Mouse (Mus musculus): ENCODE results near the gene Cntnap2. TPM values are rescaled to one million over a fixed set of nuclear protein-coding genes. Genes with fewer than 3 reads are reported as not detected.

The Cntnap2 gene
- polyA plus RNA-seq, 1 experiment from 2014 or later: 54.5 TPM

DNA sequence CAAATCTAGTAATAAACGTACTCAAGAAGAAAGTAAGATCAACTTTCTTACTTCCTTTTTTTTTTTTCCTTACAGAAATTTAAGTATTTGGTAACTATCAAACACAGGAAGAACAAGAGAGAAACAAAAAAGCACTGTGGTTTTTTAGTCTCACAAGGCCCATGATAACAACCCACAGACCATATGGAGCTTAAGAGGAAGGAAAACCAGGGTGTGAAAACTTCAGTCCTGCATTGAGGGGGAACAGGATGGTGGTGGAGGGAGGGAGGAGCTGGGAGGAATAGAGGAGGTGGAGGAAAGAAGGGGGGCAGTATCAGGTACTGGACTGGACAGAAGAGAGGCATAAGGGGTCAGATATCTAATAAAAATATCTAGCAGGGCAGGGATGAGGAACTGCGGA is 212.4 kb downstream of the Cntnap2 start:
- Histone ChIP-seq H3K4me1 (ENCODE audit: control insufficient read depth, insufficient read depth, low read length) (no peaks in the 10 kb centered on the region), H3K4me2 (ENCODE audit: low read length) (no peak overlapping the region), H3K36me3 (ENCODE audit: control insufficient read depth, insufficient read depth, low read length) (no peaks in the 10 kb centered on the region), H3K9ac (replicated peaks; ENCODE audit: low read length) (no peak overlapping the region), H3K9me3 (ENCODE audit: control insufficient read depth, low read length) (no peaks in the 10 kb centered on the region), H3K27me3 (ENCODE audit: control insufficient read depth, insufficient read depth, low read length) (no peaks in the 10 kb centered on the region), H3K4me3 (replicated peaks; ENCODE audit: low read depth, low read length) (no peak overlapping the region), H3K27ac (replicated peaks; ENCODE audit: low read depth, low read length) (no peak overlapping the region)
- DNase-seq (no peak), ATAC-seq (ENCODE audit: low FRiP score, low TSS enrichment) (no peak)
- WGBS: 93% methylated on average over 2 of the region's 2 CpGs

DNA sequence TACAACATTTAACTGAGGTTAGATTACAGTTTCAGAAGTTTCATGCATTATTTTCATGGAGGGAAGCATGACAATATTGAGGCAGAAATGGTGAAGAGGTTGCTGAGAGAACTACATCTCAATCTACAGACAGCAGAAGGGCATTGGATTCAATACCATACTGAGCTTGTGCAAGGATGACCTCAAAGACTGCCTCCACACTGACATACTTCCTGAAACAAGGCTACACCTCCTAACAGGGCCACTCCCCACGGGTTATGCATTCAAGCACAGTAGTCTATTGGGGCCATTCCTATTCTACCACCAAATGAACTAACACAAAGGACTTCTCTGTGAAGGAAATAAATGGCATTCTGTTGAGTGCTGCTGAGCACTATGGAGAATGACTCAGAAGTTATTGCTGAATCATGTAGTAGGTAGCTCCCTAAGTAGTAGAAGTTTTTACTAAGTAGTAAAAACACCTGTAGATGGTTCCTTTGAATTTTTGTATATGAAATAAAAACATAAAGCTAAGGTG is 214.2 kb downstream of the Cntnap2 start:
- no peak overlapping the region for H3K4me2 ChIP-seq (ENCODE audit: low read length)
- H3K27me3 ChIP-seq (ENCODE audit: control insufficient read depth, insufficient read depth, low read length): no peaks in the 10 kb centered on the region
- ATAC-seq (ENCODE audit: low FRiP score, low TSS enrichment): no peak
- 82% methylated on average over 1 of the region's 1 CpGs for WGBS
- H3K9me3 ChIP-seq (ENCODE audit: control insufficient read depth, low read length): no peaks in the 10 kb centered on the region
- H3K36me3 ChIP-seq (ENCODE audit: control insufficient read depth, insufficient read depth, low read length): no peaks in the 10 kb centered on the region
- H3K9ac ChIP-seq (replicated peaks; ENCODE audit: low read length): no peak overlapping the region
- no peak for DNase-seq
- no peak overlapping the region for H3K27ac ChIP-seq (replicated peaks; ENCODE audit: low read depth, low read length)
- H3K4me1 ChIP-seq (ENCODE audit: control insufficient read depth, insufficient read depth, low read length): no peaks in the 10 kb centered on the region
- H3K4me3 ChIP-seq (replicated peaks; ENCODE audit: low read depth, low read length): no peak overlapping the region

GRCm38 (mm10) chr6:45290154-45290553 is 231.0 kb downstream of the Cntnap2 start:
- no peaks in the 10 kb centered on the region for H3K36me3 ChIP-seq (ENCODE audit: control insufficient read depth, insufficient read depth, low read length)
- no peaks in the 10 kb centered on the region for H3K27me3 ChIP-seq (ENCODE audit: control insufficient read depth, insufficient read depth, low read length)
- no peak overlapping the region for H3K4me2 ChIP-seq (ENCODE audit: low read length)
- 0 out of 2 replicates have a peak, but pooled peaks cover 5% of the 10 kb centered on the region for H3K4me1 ChIP-seq (ENCODE audit: control insufficient read depth, insufficient read depth, low read length)
- H3K9ac ChIP-seq (replicated peaks; ENCODE audit: low read length): no peak overlapping the region
- no peaks in the 10 kb centered on the region for H3K9me3 ChIP-seq (ENCODE audit: control insufficient read depth, low read length)
- 91% methylated on average over 1 of the region's 1 CpGs for WGBS
- DNase-seq: no peak
- H3K27ac ChIP-seq (replicated peaks; ENCODE audit: low read depth, low read length): no peak overlapping the region
- ATAC-seq (ENCODE audit: low FRiP score, low TSS enrichment): no peak
- no peak overlapping the region for H3K4me3 ChIP-seq (replicated peaks; ENCODE audit: low read depth, low read length)

DNA sequence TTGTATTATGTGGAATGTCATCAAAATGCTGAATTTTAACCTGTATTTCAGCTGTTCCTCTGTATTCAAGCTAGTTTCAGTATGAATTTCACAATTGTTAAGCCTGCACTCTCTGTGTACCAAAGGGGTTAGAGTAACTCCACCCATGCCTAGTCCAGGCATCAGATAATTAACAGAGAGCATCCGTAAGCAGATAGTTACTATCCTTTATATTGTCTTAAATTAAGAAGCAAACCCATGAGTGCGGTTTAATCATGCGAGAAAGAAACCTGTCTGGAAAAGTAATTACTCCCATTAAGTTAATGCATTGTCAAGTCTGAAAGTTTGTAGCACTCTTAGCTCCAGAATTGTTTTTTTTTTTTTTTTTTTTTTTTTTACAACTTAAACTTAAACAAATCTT is 258.3 kb downstream of the Cntnap2 start:
- no peak overlapping the region for H3K4me3 ChIP-seq (replicated peaks; ENCODE audit: low read depth, low read length)
- H3K9me3 ChIP-seq (ENCODE audit: control insufficient read depth, low read length): no peaks in the 10 kb centered on the region
- H3K36me3 ChIP-seq (ENCODE audit: control insufficient read depth, insufficient read depth, low read length): no peaks in the 10 kb centered on the region
- no peak for DNase-seq
- ATAC-seq (ENCODE audit: low FRiP score, low TSS enrichment): no peak
- H3K9ac ChIP-seq (replicated peaks; ENCODE audit: low read length): no peak overlapping the region
- no peaks in the 10 kb centered on the region for H3K27me3 ChIP-seq (ENCODE audit: control insufficient read depth, insufficient read depth, low read length)
- H3K4me2 ChIP-seq (ENCODE audit: low read length): no peak overlapping the region
- WGBS: 89% methylated on average over 3 of the region's 3 CpGs
- no peak overlapping the region for H3K27ac ChIP-seq (replicated peaks; ENCODE audit: low read depth, low read length)
- no peaks in the 10 kb centered on the region for H3K4me1 ChIP-seq (ENCODE audit: control insufficient read depth, insufficient read depth, low read length)

- no peak overlapping the region for H3K27ac ChIP-seq (replicated peaks; ENCODE audit: low read depth, low read length)
- no peaks in the 10 kb centered on the region for H3K27me3 ChIP-seq (ENCODE audit: control insufficient read depth, insufficient read depth, low read length)
- no peak for ATAC-seq (ENCODE audit: low FRiP score, low TSS enrichment)
Measured at GRCm38 (mm10) chr6:45323505-45323904, 264.3 kb downstream of the Cntnap2 start.

GRCm38 (mm10) chr6:45327952-45328485 is 268.9 kb downstream of the Cntnap2 start:
- H3K27me3 ChIP-seq (ENCODE audit: control insufficient read depth, insufficient read depth, low read length): no peaks in the 10 kb centered on the region
- H3K27ac ChIP-seq (replicated peaks; ENCODE audit: low read depth, low read length): no peak overlapping the region
- H3K36me3 ChIP-seq (ENCODE audit: control insufficient read depth, insufficient read depth, low read length): no peaks in the 10 kb centered on the region
- peak; percentile 42 for DNase-seq
- no peak overlapping the region for H3K4me2 ChIP-seq (ENCODE audit: low read length)
- H3K4me3 ChIP-seq (replicated peaks; ENCODE audit: low read depth, low read length): no peak overlapping the region
- H3K4me1 ChIP-seq (ENCODE audit: control insufficient read depth, insufficient read depth, low read length): no peaks in the 10 kb centered on the region
- no peak for ATAC-seq (ENCODE audit: low FRiP score, low TSS enrichment)
- no peaks in the 10 kb centered on the region for H3K9me3 ChIP-seq (ENCODE audit: control insufficient read depth, low read length)
- 38% methylated on average over 3 of the region's 3 CpGs for WGBS
- H3K9ac ChIP-seq (replicated peaks; ENCODE audit: low read length): no peak overlapping the region

More at GRCm38 (mm10) chr6:45323505-45323904, 264.3 kb downstream of the Cntnap2 start:
- Histone ChIP-seq H3K9me3 (ENCODE audit: control insufficient read depth, low read length) (no peaks in the 10 kb centered on the region), H3K4me1 (ENCODE audit: control insufficient read depth, insufficient read depth, low read length) (no peaks in the 10 kb centered on the region), H3K4me2 (ENCODE audit: low read length) (no peak overlapping the region), H3K36me3 (ENCODE audit: control insufficient read depth, insufficient read depth, low read length) (no peaks in the 10 kb centered on the region), H3K9ac (replicated peaks; ENCODE audit: low read length) (no peak overlapping the region), H3K4me3 (replicated peaks; ENCODE audit: low read depth, low read length) (no peak overlapping the region)
- peak; percentile 68 for DNase-seq
- 12% methylated on average over 2 of the region's 2 CpGs for WGBS

DNA sequence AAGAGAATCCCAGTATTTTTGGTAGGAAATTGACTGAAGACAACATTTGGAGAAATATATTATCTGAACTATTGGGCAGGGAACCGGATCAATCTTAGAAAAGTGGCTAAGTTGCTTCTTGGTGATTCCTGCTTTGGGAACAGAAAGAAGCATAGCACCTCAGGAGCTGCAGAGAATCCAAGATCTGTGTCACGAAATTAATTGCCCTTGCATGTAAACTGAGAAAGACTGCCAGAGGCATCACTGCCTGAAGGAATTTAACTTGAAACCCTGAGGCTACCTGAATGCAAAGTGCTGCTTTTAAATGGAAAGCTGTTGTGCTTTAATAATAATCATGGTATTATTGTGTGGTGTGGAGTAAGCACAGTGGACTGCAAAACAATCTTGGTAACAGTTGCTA is 286.2 kb downstream of the Cntnap2 start:
- no peaks in the 10 kb centered on the region for H3K4me1 ChIP-seq (ENCODE audit: control insufficient read depth, insufficient read depth, low read length)
- no peak overlapping the region for H3K4me2 ChIP-seq (ENCODE audit: low read length)
- ATAC-seq (ENCODE audit: low FRiP score, low TSS enrichment) (no peak), DNase-seq (peak; percentile 45)
- no peak overlapping the region for H3K4me3 ChIP-seq (replicated peaks; ENCODE audit: low read depth, low read length)
- no peaks in the 10 kb centered on the region for H3K27me3 ChIP-seq (ENCODE audit: control insufficient read depth, insufficient read depth, low read length)
- no peaks in the 10 kb centered on the region for H3K36me3 ChIP-seq (ENCODE audit: control insufficient read depth, insufficient read depth, low read length)
- H3K9ac ChIP-seq (replicated peaks; ENCODE audit: low read length): no peak overlapping the region
- no peak overlapping the region for H3K27ac ChIP-seq (replicated peaks; ENCODE audit: low read depth, low read length)
- no peaks in the 10 kb centered on the region for H3K9me3 ChIP-seq (ENCODE audit: control insufficient read depth, low read length)
- 48% methylated on average over 2 of the region's 2 CpGs for WGBS

DNA sequence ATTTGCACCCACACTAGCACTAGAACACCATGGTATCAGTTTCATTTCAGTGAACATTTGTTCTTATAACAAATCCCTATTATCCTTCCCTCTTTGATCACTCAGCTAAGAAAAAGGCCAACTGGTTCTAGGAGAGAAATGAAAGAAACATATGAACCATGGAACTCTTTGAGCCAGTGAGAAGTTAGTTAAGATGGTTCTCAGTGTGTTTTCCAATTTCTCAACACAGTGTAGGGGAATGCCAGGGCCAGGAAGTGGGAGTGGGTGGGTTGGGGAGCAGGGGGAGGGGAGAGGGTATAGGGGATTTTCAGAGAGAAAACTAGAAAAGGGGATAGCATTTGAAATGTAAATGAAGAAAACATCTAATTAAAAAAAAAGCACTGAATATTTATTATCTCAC is 286.8 kb downstream of the Cntnap2 start:
- H3K4me1 ChIP-seq (ENCODE audit: control insufficient read depth, insufficient read depth, low read length): no peaks in the 10 kb centered on the region
- DNase-seq (no peak), ATAC-seq (ENCODE audit: low FRiP score, low TSS enrichment) (no peak)
- no peaks in the 10 kb centered on the region for H3K9me3 ChIP-seq (ENCODE audit: control insufficient read depth, low read length)
- H3K4me3 ChIP-seq (replicated peaks; ENCODE audit: low read depth, low read length): no peak overlapping the region
- H3K36me3 ChIP-seq (ENCODE audit: control insufficient read depth, insufficient read depth, low read length): no peaks in the 10 kb centered on the region
- no peak overlapping the region for H3K4me2 ChIP-seq (ENCODE audit: low read length)
- H3K9ac ChIP-seq (replicated peaks; ENCODE audit: low read length): no peak overlapping the region
- no peaks in the 10 kb centered on the region for H3K27me3 ChIP-seq (ENCODE audit: control insufficient read depth, insufficient read depth, low read length)
- H3K27ac ChIP-seq (replicated peaks; ENCODE audit: low read depth, low read length): no peak overlapping the region

GRCm38 (mm10) chr6:45366442-45366841 is 307.3 kb downstream of the Cntnap2 start:
- H3K9me3 ChIP-seq (ENCODE audit: control insufficient read depth, low read length): no peaks in the 10 kb centered on the region
- WGBS: 32% methylated on average over 1 of the region's 1 CpGs

More at GRCm38 (mm10) chr6:45366442-45366841, 307.3 kb downstream of the Cntnap2 start:
- Histone ChIP-seq H3K27ac (replicated peaks; ENCODE audit: low read depth, low read length) (no peak overlapping the region), H3K9ac (replicated peaks; ENCODE audit: low read length) (no peak overlapping the region), H3K36me3 (ENCODE audit: control insufficient read depth, insufficient read depth, low read length) (no peaks in the 10 kb centered on the region), H3K27me3 (ENCODE audit: control insufficient read depth, insufficient read depth, low read length) (no peaks in the 10 kb centered on the region), H3K4me2 (ENCODE audit: low read length) (no peak overlapping the region), H3K4me3 (replicated peaks; ENCODE audit: low read depth, low read length) (no peak overlapping the region), H3K4me1 (ENCODE audit: control insufficient read depth, insufficient read depth, low read length) (no peaks in the 10 kb centered on the region)
- ATAC-seq (ENCODE audit: low FRiP score, low TSS enrichment) (no peak), DNase-seq (no peak)

Measured in midbrain, embryonic 14.5 days (tissue).